Mouse (Mus musculus): ENCODE results near the gene Lgals8. TPM values are rescaled to one million over a fixed set of nuclear protein-coding genes. Genes with fewer than 3 reads are reported as not detected.
"Not testable (repeated sequence)": the region's sequence is repeated elsewhere in the genome, so short reads cannot be mapped to it uniquely, and the experiment has no call there.

Gene Lgals8
- polyA plus RNA-seq, 1 experiment from 2014 or later = 21.4 TPM

- Histone ChIP-seq H3K27ac (ENCODE audit: low read depth, low read length) (no peak overlapping the region), H3K27me3 (ENCODE audit: control insufficient read depth, insufficient read depth, low read length) (no peaks in the 10 kb centered on the region), H3K4me2 (ENCODE audit: low read depth, low read length) (no peak overlapping the region), H3K4me3 (ENCODE audit: low read depth, low read length) (no peak overlapping the region), H3K36me3 (ENCODE audit: control insufficient read depth, insufficient read depth, low read length) (no peaks in the 10 kb centered on the region), H3K4me1 (ENCODE audit: control insufficient read depth, insufficient read depth, low read length) (no peaks in the 10 kb centered on the region), H3K9ac (replicated peaks; ENCODE audit: low read depth, low read length) (no peak overlapping the region), H3K9me3 (ENCODE audit: control insufficient read depth, low read length) (no peaks in the 10 kb centered on the region)
- ATAC-seq (ENCODE audit: low read depth) = no peak
- 89% methylated on average over 1 of the region's 1 CpGs for WGBS
These were observed 3.7 kb upstream of the Lgals8 start for GRCm38 (mm10) chr13:12468488-12468887.

- not testable (repeated sequence) for H3K4me3 ChIP-seq (ENCODE audit: low read depth, low read length); ATAC-seq (ENCODE audit: low read depth); H3K36me3 ChIP-seq (ENCODE audit: control insufficient read depth, insufficient read depth, low read length); H3K27me3 ChIP-seq (ENCODE audit: control insufficient read depth, insufficient read depth, low read length); H3K4me1 ChIP-seq (ENCODE audit: control insufficient read depth, insufficient read depth, low read length); H3K9me3 ChIP-seq (ENCODE audit: control insufficient read depth, low read length); H3K9ac ChIP-seq (replicated peaks; ENCODE audit: low read depth, low read length); H3K27ac ChIP-seq (ENCODE audit: low read depth, low read length); H3K4me2 ChIP-seq (ENCODE audit: low read depth, low read length)
- 83% methylated on average over 6 of the region's 6 CpGs for WGBS
These were observed 585 bp downstream of the Lgals8 start for GRCm38 (mm10) chr13:12464159-12464558.

- no peaks in the 10 kb centered on the region for H3K36me3 ChIP-seq (ENCODE audit: control insufficient read depth, insufficient read depth, low read length)
- no peak overlapping the region for H3K9ac ChIP-seq (replicated peaks; ENCODE audit: low read depth, low read length)
- no peaks in the 10 kb centered on the region for H3K9me3 ChIP-seq (ENCODE audit: control insufficient read depth, low read length)
- H3K27ac ChIP-seq (ENCODE audit: low read depth, low read length) = no peak overlapping the region
- H3K4me2 ChIP-seq (ENCODE audit: low read depth, low read length) = no peak overlapping the region
- WGBS = 84% methylated on average over 4 of the region's 4 CpGs
- H3K27me3 ChIP-seq (ENCODE audit: control insufficient read depth, insufficient read depth, low read length) = no peaks in the 10 kb centered on the region
- H3K4me1 ChIP-seq (ENCODE audit: control insufficient read depth, insufficient read depth, low read length) = 0 out of 2 replicates have a peak, but pooled peaks cover 3% of the 10 kb centered on the region
- ATAC-seq (ENCODE audit: low read depth) = no peak
- H3K4me3 ChIP-seq (ENCODE audit: low read depth, low read length) = no peak overlapping the region
These were observed 2.1 kb downstream of the Lgals8 start for GRCm38 (mm10) chr13:12462623-12463022.

GRCm38 (mm10) chr13:12461730-12462119 is 3.0 kb downstream of the Lgals8 start:
- Histone ChIP-seq H3K36me3 (ENCODE audit: control insufficient read depth, insufficient read depth, low read length) (no peaks in the 10 kb centered on the region), H3K4me1 (ENCODE audit: control insufficient read depth, insufficient read depth, low read length) (0 out of 2 replicates have a peak, but pooled peaks cover 3% of the 10 kb centered on the region), H3K9me3 (ENCODE audit: control insufficient read depth, low read length) (no peaks in the 10 kb centered on the region), H3K4me3 (ENCODE audit: low read depth, low read length) (peak overlapping the region; percentile 71), H3K27ac (ENCODE audit: low read depth, low read length) (no peak overlapping the region), H3K9ac (replicated peaks; ENCODE audit: low read depth, low read length) (peak overlapping the region; percentile 55), H3K27me3 (ENCODE audit: control insufficient read depth, insufficient read depth, low read length) (no peaks in the 10 kb centered on the region), H3K4me2 (ENCODE audit: low read depth, low read length) (peak overlapping the region; percentile 72)
- peak; percentile 39 for ATAC-seq (ENCODE audit: low read depth)
- 4% methylated on average over 7 of the region's 7 CpGs for WGBS

- Histone ChIP-seq H3K4me1 (ENCODE audit: control insufficient read depth, insufficient read depth, low read length) (0 out of 2 replicates have a peak, but pooled peaks cover 3% of the 10 kb centered on the region), H3K4me2 (ENCODE audit: low read depth, low read length) (peak overlapping the region; percentile 72), H3K36me3 (ENCODE audit: control insufficient read depth, insufficient read depth, low read length) (no peaks in the 10 kb centered on the region), H3K9ac (replicated peaks; ENCODE audit: low read depth, low read length) (peak overlapping the region; percentile 55), H3K4me3 (ENCODE audit: low read depth, low read length) (peak overlapping the region; percentile 71), H3K27ac (ENCODE audit: low read depth, low read length) (peak overlapping the region; percentile 66), H3K27me3 (ENCODE audit: control insufficient read depth, insufficient read depth, low read length) (no peaks in the 10 kb centered on the region), H3K9me3 (ENCODE audit: control insufficient read depth, low read length) (no peaks in the 10 kb centered on the region)
- peak; percentile 96 for ATAC-seq (ENCODE audit: low read depth)
- under 1% methylated on average over 59 of the region's 59 CpGs for WGBS
These were observed 3.6 kb downstream of the Lgals8 start for GRCm38 (mm10) chr13:12460881-12461729.

GRCm38 (mm10) chr13:12460443-12460842 is 4.3 kb downstream of the Lgals8 start:
- no peaks in the 10 kb centered on the region for H3K9me3 ChIP-seq (ENCODE audit: control insufficient read depth, low read length)
- H3K27me3 ChIP-seq (ENCODE audit: control insufficient read depth, insufficient read depth, low read length) = no peaks in the 10 kb centered on the region
- no peaks in the 10 kb centered on the region for H3K36me3 ChIP-seq (ENCODE audit: control insufficient read depth, insufficient read depth, low read length)
- peak overlapping the region; percentile 55 for H3K9ac ChIP-seq (replicated peaks; ENCODE audit: low read depth, low read length)
- H3K4me2 ChIP-seq (ENCODE audit: low read depth, low read length) = peak overlapping the region; percentile 72
- ATAC-seq (ENCODE audit: low read depth) = peak; percentile 12; the same call in 1 of the 2 replicates
- WGBS = 8% methylated on average over 8 of the region's 8 CpGs
- peak overlapping the region; percentile 71 for H3K4me3 ChIP-seq (ENCODE audit: low read depth, low read length)
- H3K27ac ChIP-seq (ENCODE audit: low read depth, low read length) = peak overlapping the region; percentile 66
- H3K4me1 ChIP-seq (ENCODE audit: control insufficient read depth, insufficient read depth, low read length) = 0 out of 2 replicates have a peak, but pooled peaks cover 3% of the 10 kb centered on the region

- 83% methylated on average over 7 of the region's 7 CpGs for WGBS
- 0 out of 2 replicates have a peak, but pooled peaks cover 3% of the 10 kb centered on the region for H3K4me1 ChIP-seq (ENCODE audit: control insufficient read depth, insufficient read depth, low read length)
These were observed 8.0 kb downstream of the Lgals8 start for GRCm38 (mm10) chr13:12456711-12457110.

GRCm38 (mm10) chr13:12454686-12455390 is 9.9 kb downstream of the Lgals8 start:
- H3K36me3 ChIP-seq (ENCODE audit: control insufficient read depth, insufficient read depth, low read length) = 0 out of 2 replicates have a peak, but pooled peaks cover 3% of the 10 kb centered on the region
- 85% methylated on average over 7 of the region's 7 CpGs for WGBS
- H3K27me3 ChIP-seq (ENCODE audit: control insufficient read depth, insufficient read depth, low read length) = no peaks in the 10 kb centered on the region
- no peak overlapping the region for H3K27ac ChIP-seq (ENCODE audit: low read depth, low read length)
- ATAC-seq (ENCODE audit: low read depth) = no peak
- 0 out of 2 replicates have a peak, but pooled peaks cover 1% of the 10 kb centered on the region for H3K4me1 ChIP-seq (ENCODE audit: control insufficient read depth, insufficient read depth, low read length)
- H3K9ac ChIP-seq (replicated peaks; ENCODE audit: low read depth, low read length) = no peak overlapping the region
- H3K9me3 ChIP-seq (ENCODE audit: control insufficient read depth, low read length) = no peaks in the 10 kb centered on the region
- H3K4me2 ChIP-seq (ENCODE audit: low read depth, low read length) = no peak overlapping the region
- no peak overlapping the region for H3K4me3 ChIP-seq (ENCODE audit: low read depth, low read length)

More at GRCm38 (mm10) chr13:12456711-12457110, 8.0 kb downstream of the Lgals8 start:
- H3K36me3 ChIP-seq (ENCODE audit: control insufficient read depth, insufficient read depth, low read length) = 0 out of 2 replicates have a peak, but pooled peaks cover 3% of the 10 kb centered on the region
- H3K9me3 ChIP-seq (ENCODE audit: control insufficient read depth, low read length) = no peaks in the 10 kb centered on the region
- no peak overlapping the region for H3K27ac ChIP-seq (ENCODE audit: low read depth, low read length)
- H3K9ac ChIP-seq (replicated peaks; ENCODE audit: low read depth, low read length) = no peak overlapping the region
- ATAC-seq (ENCODE audit: low read depth) = no peak
- H3K4me3 ChIP-seq (ENCODE audit: low read depth, low read length) = no peak overlapping the region
- H3K27me3 ChIP-seq (ENCODE audit: control insufficient read depth, insufficient read depth, low read length) = no peaks in the 10 kb centered on the region
- H3K4me2 ChIP-seq (ENCODE audit: low read depth, low read length) = no peak overlapping the region

GRCm38 (mm10) chr13:12453150-12453549 is 11.6 kb downstream of the Lgals8 start:
- no peaks in the 10 kb centered on the region for H3K4me1 ChIP-seq (ENCODE audit: control insufficient read depth, insufficient read depth, low read length)
- H3K36me3 ChIP-seq (ENCODE audit: control insufficient read depth, insufficient read depth, low read length) = 0 out of 2 replicates have a peak, but pooled peaks cover 3% of the 10 kb centered on the region
- H3K27ac ChIP-seq (ENCODE audit: low read depth, low read length) = no peak overlapping the region
- ATAC-seq (ENCODE audit: low read depth) = no peak
- WGBS = 76% methylated on average over 14 of the region's 14 CpGs
- no peak overlapping the region for H3K4me3 ChIP-seq (ENCODE audit: low read depth, low read length)
- no peaks in the 10 kb centered on the region for H3K9me3 ChIP-seq (ENCODE audit: control insufficient read depth, low read length)
- H3K9ac ChIP-seq (replicated peaks; ENCODE audit: low read depth, low read length) = no peak overlapping the region
- H3K4me2 ChIP-seq (ENCODE audit: low read depth, low read length) = no peak overlapping the region
- no peaks in the 10 kb centered on the region for H3K27me3 ChIP-seq (ENCODE audit: control insufficient read depth, insufficient read depth, low read length)
